Mouse (Mus musculus): ENCODE results near the gene Armc10. TPM values are rescaled to one million over a fixed set of nuclear protein-coding genes. Genes with fewer than 3 reads are reported as not detected.
"Not testable (repeated sequence)": the region's sequence is repeated elsewhere in the genome, so short reads cannot be mapped to it uniquely, and the experiment has no call there.

The Armc10 gene
- total RNA-seq, 2 experiments from 2014 or later, result 17.6 to 17.7 TPM

- DNase-seq, result no peak
Measured at GRCm38 (mm10) chr5:21667191-21668137, 21.9 kb downstream of the Armc10 start.

- DNase-seq, result no peak
Measured at GRCm38 (mm10) chr5:21669307-21669706, 23.7 kb downstream of the Armc10 start.

GRCm38 (mm10) chr5:21672812-21673635 is 27.4 kb downstream of the Armc10 start:
- DNase-seq, result no peak

DNA sequence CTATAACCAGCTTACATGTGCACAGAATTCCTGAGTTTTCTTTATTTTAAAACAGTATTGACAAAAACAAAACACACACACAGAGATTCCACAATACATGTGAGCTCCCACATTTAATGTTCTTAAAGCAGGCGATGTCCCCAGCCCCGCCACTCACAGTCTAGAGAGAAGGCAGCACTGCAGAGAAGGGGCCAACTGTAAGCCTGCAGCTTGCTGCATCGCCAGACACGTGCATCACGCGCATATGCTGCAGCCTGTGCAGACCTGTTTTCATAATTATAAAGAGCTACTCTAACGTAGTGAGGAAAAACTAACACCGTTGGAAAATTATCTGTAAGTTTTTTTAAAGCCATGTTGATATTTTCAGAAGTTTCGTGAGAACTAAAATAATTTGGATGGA is 28.1 kb downstream of the Armc10 start:
- DNase-seq, result no peak

GRCm38 (mm10) chr5:21675019-21675418 is 29.4 kb downstream of the Armc10 start:
- DNase-seq, result no peak

DNA sequence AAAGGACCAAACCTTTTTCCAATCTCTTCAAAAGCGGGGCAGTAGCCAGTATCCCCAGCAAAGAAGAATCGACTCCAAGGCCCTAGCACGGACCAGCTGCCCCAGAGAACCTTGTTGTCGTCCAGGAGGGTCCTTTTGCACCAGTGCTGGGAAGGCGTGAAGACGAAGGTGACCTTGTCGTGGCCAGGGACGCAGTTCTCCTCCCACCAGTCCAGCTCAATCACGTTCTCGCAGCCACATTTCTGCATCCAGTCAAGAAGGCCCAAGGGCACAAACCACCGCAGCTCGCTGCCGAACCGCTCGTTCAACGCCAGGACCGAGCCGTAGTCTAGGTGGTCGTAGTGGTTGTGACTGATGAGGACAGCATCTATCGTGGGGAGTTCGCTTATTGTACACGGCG is 29.9 kb downstream of the Armc10 start:
- no peak for DNase-seq

DNA sequence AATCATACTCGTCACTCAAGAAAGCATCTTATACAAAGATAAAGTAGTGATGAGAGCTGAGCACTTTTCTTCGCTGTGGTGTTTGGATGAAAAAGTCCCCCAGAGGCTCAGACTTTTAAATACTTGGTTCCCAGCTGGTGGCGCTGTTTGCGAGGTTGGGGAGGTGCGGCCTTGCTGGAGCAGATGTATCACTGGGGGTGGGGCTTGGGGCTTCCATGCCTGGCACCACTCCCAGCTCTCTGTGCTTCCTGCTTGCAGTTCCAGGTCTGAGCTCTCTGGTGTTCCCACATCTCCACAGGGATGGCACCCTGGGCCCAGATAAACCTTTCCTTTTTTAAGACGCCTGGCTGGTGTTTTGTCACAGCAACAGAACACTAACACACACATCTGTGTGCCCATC is 32.3 kb downstream of the Armc10 start:
- peak; percentile 19 for DNase-seq

GRCm38 (mm10) chr5:21678363-21678762 is 32.8 kb downstream of the Armc10 start:
- DNase-seq, result no peak

DNA sequence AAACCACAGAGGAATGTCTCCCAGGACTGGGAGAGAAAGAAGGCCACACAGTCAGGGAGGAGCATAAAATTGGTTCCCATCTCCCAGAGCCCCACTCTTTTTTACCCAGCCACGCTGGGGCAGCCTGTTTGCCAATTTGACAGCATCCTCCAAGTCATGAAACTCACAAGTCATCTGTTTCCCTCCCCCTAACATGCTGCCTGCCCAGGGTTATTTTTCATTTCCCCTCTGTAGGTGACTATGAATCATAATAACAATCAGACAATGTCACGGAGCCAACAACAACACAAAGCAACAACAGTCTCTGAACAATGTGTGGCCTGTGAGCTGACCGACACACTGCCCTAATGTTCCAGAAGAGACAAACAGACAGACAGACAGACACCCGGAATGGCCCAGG is 34.4 kb downstream of the Armc10 start:
- DNase-seq, result no peak

DNA sequence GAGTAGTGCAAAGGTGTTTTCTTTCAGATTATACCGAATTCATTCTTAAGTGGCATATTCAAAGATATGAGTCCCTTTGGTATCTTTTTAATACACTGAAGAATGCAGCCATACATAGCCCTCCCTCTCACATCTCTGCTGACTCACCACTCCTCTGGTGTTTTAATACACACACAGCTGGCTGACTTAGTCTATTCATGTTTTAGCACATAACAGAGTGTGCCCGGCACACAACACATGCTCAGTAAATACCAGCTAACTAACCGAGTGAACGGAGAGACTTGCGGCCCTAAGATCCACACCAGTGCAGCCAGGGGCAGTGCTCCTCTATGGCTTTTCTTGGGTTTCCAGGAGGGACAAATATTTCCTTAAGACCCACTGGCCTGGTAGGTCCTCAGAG is 35.3 kb downstream of the Armc10 start:
- no peak for DNase-seq

DNA sequence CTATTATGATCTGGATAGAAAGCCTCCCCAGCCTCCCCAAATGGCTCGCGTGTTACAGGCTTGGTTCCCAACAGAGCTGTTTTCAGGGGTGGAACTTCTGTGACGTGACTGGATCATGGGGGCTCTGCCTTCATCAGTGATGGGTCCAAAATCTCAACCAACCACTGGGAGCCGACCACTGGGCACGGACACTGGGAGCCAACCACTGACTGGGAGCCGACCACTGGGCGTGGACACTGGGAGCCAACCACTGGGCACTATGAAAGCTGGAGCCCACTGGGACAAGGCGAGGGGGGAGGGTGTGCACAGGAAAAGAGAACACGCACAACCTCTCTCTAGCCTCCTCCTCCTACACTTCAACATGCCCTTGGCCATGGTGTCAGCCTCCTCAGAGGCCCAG is 38.2 kb downstream of the Armc10 start:
- DNase-seq, result no peak

GRCm38 (mm10) chr5:21685001-21685400 is 39.4 kb downstream of the Armc10 start:
- no peak for DNase-seq

GRCm38 (mm10) chr5:21687042-21687441 is 41.4 kb downstream of the Armc10 start:
- DNase-seq, result no peak

DNA sequence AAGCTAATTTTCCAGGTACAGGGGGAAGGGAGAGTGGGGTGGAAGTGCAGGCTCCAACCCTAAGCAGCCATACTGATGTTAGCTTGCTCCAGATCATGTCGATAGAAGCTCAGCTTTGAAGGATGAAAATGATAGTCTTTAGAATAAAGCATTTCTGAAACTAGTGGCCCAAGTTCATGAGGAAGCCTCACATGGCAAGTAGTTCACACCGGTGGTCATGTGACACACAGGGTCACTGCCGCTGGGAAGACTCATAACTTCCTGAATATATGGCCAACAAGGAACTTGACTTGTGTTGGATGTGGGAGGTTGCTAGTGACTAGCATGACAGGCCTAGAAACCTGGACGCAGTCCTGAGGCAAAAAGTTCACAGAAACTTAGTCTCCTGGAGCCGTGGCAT is 46.6 kb downstream of the Armc10 start:
- no peak for DNase-seq

DNA sequence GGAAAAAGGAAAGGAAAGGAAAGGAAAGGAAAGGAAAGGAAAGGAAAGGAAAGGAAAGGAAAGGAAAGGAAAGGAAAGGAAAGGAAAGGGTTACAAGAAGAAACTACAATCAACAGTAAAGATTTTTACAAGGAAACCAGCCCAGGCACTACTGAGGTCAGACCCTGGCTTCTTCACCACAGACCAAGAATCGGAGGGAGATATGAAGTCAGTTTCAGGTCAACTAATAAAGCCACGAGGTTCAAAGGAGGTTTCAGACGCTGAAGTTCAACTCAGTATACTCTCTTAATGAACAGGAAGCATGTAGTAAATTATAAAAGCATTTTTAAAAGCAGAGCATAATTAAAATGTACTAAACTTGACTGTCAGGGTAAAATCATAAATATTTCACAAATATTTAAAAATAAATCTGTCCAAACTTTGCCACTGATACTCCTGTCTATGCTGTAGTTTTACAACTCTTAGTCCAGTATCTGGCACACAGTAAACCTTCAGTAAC is 47.8 kb downstream of the Armc10 start:
- no peak for DNase-seq

GRCm38 (mm10) chr5:21694854-21695490 is 49.4 kb downstream of the Armc10 start:
- no peak for DNase-seq

- DNase-seq, result not testable (repeated sequence)
Measured at GRCm38 (mm10) chr5:21699555-21699954, 53.9 kb downstream of the Armc10 start.

DNA sequence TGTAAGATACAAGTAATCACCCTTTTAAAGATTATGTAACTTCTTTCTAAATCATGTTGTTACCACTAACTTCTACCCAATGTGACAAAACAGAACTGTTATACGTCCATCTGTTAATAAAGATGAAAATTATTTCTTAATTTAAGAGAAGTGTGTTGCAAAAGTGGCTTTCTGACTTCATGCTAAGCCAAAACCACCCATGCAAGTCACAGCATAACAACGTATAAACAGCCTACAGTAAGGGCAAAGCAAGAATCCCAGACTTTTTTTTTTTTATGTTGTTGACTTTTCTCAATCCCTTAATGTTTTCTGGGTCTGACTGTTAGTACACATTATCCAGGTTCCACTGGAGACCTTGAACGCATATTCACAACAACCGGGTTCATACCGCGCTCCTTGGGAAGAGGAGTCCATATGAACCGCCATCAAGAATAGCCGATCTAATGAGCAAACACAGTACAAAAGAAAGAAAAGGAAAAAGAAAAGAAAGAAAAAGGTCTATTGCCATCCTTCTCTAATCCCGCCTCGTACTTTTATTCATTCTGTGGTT is 54.7 kb downstream of the Armc10 start:
- DNase-seq, result no peak

- DNase-seq, result no peak
Measured at GRCm38 (mm10) chr5:21700934-21701333, 55.3 kb downstream of the Armc10 start.

DNA sequence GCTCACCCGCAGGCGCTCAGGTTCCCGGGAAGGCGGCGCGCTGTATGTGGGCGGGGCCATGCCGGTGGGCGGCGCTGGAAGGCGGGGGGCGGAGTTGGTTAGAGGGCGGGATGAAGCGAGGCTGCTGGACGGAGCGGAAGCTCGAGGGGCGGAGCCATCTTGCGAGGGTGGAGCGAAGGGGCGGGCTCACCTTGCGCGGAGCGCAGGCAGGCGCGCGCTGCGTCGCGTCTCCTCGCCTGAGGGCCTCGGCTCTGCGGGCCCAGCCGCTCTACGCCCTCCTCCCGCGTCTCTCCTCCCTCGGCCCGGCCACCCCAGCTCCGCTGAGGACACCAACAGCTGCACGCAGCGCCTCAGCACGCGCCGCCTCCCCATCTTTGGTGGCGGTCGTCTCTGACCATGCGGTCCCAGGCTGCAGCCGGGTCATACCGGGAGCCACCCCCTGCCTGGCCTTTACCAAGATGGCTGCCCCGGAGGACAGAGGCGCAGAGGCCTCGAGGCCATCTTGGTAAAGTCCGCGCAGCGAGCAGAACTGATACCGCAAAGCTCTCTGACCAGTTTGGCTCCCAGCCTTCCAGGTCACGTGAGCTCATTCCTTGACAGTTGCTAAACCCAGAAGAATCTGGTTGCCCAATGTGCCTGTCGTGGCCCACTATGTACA is 55.9 kb downstream of the Armc10 start, which contains the start of gene Napepld:
Napepld (minus strand) TSS at position 46 of the 658 bp plus-strand sequence.
- DNase-seq, result peak; percentile 100

- DNase-seq, result no peak
Measured at GRCm38 (mm10) chr5:21702009-21702364, 56.4 kb downstream of the Armc10 start.
